16 mouse cellular contexts compared by ENCODE assay signal in genomic region chr2:73063911-73064619, GRCm38 (mm10).
DNase-seq lines count a peak whose midpoint lies in the region; ATAC-seq and TF ChIP-seq lines count a peak whose summit lies in the region.
"Had no signal": no experiment of that assay in that cellular context is flagged by ENCODE, and none has a peak within 500 bp of the region (broad histone marks: within the 10 kb centered on the region; RNA-seq: fewer than 3 reads in every experiment).

No protein-coding gene starts in this region.

- H3K9ac ChIP-seq in intestine, postnatal 0 days (ENCODE audit: low read depth, low read length): no peak overlapping the region
- no peak overlapping the region for H3K9ac ChIP-seq in intestine, embryonic 15.5 days
- H3K9ac ChIP-seq in midbrain, postnatal 0 days (replicated peaks; ENCODE audit: low read length, poor library complexity, severe bottlenecking): no peak overlapping the region
- no peak overlapping the region for H3K9ac ChIP-seq in midbrain, embryonic 16.5 days (ENCODE audit: low read depth, low read length)
- H3K9ac ChIP-seq: heart, embryonic 13.5 days had no signal

- H3K4me2 ChIP-seq in intestine, postnatal 0 days (replicated peaks; ENCODE audit: low read depth): no peak overlapping the region
- H3K4me2 ChIP-seq in intestine, embryonic 15.5 days (replicated peaks): no peak overlapping the region
- no peak overlapping the region for H3K4me2 ChIP-seq in midbrain, postnatal 0 days (ENCODE audit: low read depth, low read length, poor library complexity, severe bottlenecking)
- H3K4me2 ChIP-seq in midbrain, embryonic 16.5 days (ENCODE audit: low read length): no peak overlapping the region
- H3K4me2 ChIP-seq: heart, embryonic 13.5 days had no signal

- DNase-seq in midbrain, postnatal 0 days (ENCODE audit: low spot score): no peak
- DNase-seq in right cerebral cortex, adult 2 months (ENCODE audit: low spot score in 2 of 2): no peak
- no peak for DNase-seq in spleen, postnatal 36 days (ENCODE audit: low spot score in 2 of 2)
- DNase-seq in ovary, adult 18-20 months (ENCODE audit: low spot score): no peak
- DNase-seq: adrenal gland, postnatal 14 days; cerebellum, adult 9-11 months; embryo, embryonic 11 days; gastrocnemius, postnatal 25 days; liver; lung, postnatal 10 days; thymus, postnatal 14 days had no signal

- H3K4me1 ChIP-seq in intestine, postnatal 0 days (replicated peaks; ENCODE audit: control insufficient read depth, insufficient read depth, low read length): no peaks in the 10 kb centered on the region
- peaks cover 3% of the 10 kb centered on the region for H3K4me1 ChIP-seq in intestine, embryonic 15.5 days (replicated peaks)
- H3K4me1 ChIP-seq in midbrain, postnatal 0 days (ENCODE audit: insufficient read depth, low read length): no peaks in the 10 kb centered on the region
- no peaks in the 10 kb centered on the region for H3K4me1 ChIP-seq in midbrain, embryonic 16.5 days (ENCODE audit: control insufficient read depth, insufficient read depth, low read length)

- H3K36me3 ChIP-seq in intestine, postnatal 0 days (ENCODE audit: control insufficient read depth, insufficient read depth): no peaks in the 10 kb centered on the region
- no peaks in the 10 kb centered on the region for H3K36me3 ChIP-seq in intestine, embryonic 15.5 days
- H3K36me3 ChIP-seq in midbrain, postnatal 0 days (ENCODE audit: insufficient read depth, low read length): no peaks in the 10 kb centered on the region
- no peaks in the 10 kb centered on the region for H3K36me3 ChIP-seq in midbrain, embryonic 16.5 days (ENCODE audit: control insufficient read depth, insufficient read depth, low read length)
- H3K36me3 ChIP-seq: heart, embryonic 13.5 days had no signal

- WGBS in intestine, postnatal 0 days: 72% methylated on average over 14 of the region's 14 CpGs
- WGBS in intestine, embryonic 15.5 days: 74% methylated on average over 14 of the region's 14 CpGs
- WGBS in midbrain, postnatal 0 days: 79% methylated on average over 14 of the region's 14 CpGs
- WGBS in midbrain, embryonic 16.5 days: 81% methylated on average over 14 of the region's 14 CpGs

- H3K4me3 ChIP-seq in intestine, postnatal 0 days (ENCODE audit: low read depth, low read length): no peak overlapping the region
- no peak overlapping the region for H3K4me3 ChIP-seq in intestine, embryonic 15.5 days (replicated peaks)
- H3K4me3 ChIP-seq in midbrain, postnatal 0 days (ENCODE audit: low read depth, low read length): no peak overlapping the region
- H3K4me3 ChIP-seq in midbrain, embryonic 16.5 days (ENCODE audit: low read depth, low read length): no peak overlapping the region
- H3K4me3 ChIP-seq: heart, embryonic 13.5 days had no signal

- H3K27me3 ChIP-seq in intestine, postnatal 0 days (replicated peaks; ENCODE audit: control insufficient read depth, insufficient read depth, low read length): no peaks in the 10 kb centered on the region
- no peaks in the 10 kb centered on the region for H3K27me3 ChIP-seq in intestine, embryonic 15.5 days (replicated peaks)
- H3K27me3 ChIP-seq in midbrain, postnatal 0 days (ENCODE audit: insufficient read depth, low read length): no peaks in the 10 kb centered on the region; the same call in 1 of the 2 replicates
- H3K27me3 ChIP-seq in midbrain, embryonic 16.5 days (ENCODE audit: control insufficient read depth, insufficient read depth, low read depth, low read length): no peaks in the 10 kb centered on the region

- no peaks in the 10 kb centered on the region for H3K9me3 ChIP-seq in intestine, postnatal 0 days (ENCODE audit: control insufficient read depth)
- H3K9me3 ChIP-seq in intestine, embryonic 15.5 days: no peaks in the 10 kb centered on the region
- no peaks in the 10 kb centered on the region for H3K9me3 ChIP-seq in midbrain, postnatal 0 days (ENCODE audit: low read length)
- no peaks in the 10 kb centered on the region for H3K9me3 ChIP-seq in midbrain, embryonic 16.5 days (replicated peaks; ENCODE audit: control insufficient read depth, low read length, poor library complexity, severe bottlenecking)
- H3K9me3 ChIP-seq: heart, embryonic 13.5 days had no signal

- ATAC-seq in intestine, postnatal 0 days: no peak
- ATAC-seq in intestine, embryonic 15.5 days: no peak
- no peak for ATAC-seq in midbrain, postnatal 0 days (ENCODE audit: low FRiP score)
- no peak for ATAC-seq in midbrain, embryonic 16.5 days
- 0 out of 2 replicates have a peak, but pooled peaks have one; percentile 10 for ATAC-seq in common myeloid progenitor, adult 5-6 weeks (replicated peaks; ENCODE audit: low read depth, poor library complexity, severe bottlenecking)

- TF ChIP-seq CTCF in intestine, postnatal 0 days (IDR thresholded peaks at IDR 0.05; ENCODE audit: low read depth): peak; percentile 49
- TF ChIP-seq CTCF in midbrain, postnatal 0 days (IDR thresholded peaks at IDR 0.05): peak; percentile 19; the same call in 1 of the 2 replicates

- no peak overlapping the region for H3K27ac ChIP-seq in intestine, postnatal 0 days (ENCODE audit: low read depth, low read length)
- H3K27ac ChIP-seq in intestine, embryonic 15.5 days: no peak overlapping the region
- H3K27ac ChIP-seq in midbrain, postnatal 0 days (ENCODE audit: low read depth, low read length): no peak overlapping the region
- no peak overlapping the region for H3K27ac ChIP-seq in midbrain, embryonic 16.5 days (ENCODE audit: low read length)
- H3K27ac ChIP-seq: heart, embryonic 13.5 days had no signal
